8 mouse cellular contexts compared by ENCODE assay signal in genomic region chr3:132084018-132084417, GRCm38 (mm10). TPM values are rescaled to one million over a fixed set of nuclear protein-coding genes. Genes with fewer than 3 reads are reported as not detected.
A peak's percentile ranks its signal among the peaks of the same experiment; 100 is the strongest.
DNase-seq lines count a peak whose midpoint lies in the region; ATAC-seq and TF ChIP-seq lines count a peak whose summit lies in the region.

No protein-coding gene starts in this region.

- H3K36me3 ChIP-seq in heart, adult 2 months (ENCODE audit: control insufficient read depth, insufficient read depth, low read length): no peaks in the 10 kb centered on the region
- H3K36me3 ChIP-seq in embryonic facial prominence, embryonic 15.5 days: no peaks in the 10 kb centered on the region
- no peaks in the 10 kb centered on the region for H3K36me3 ChIP-seq in heart, embryonic 16.5 days (ENCODE audit: control insufficient read depth, insufficient read depth)
- no peaks in the 10 kb centered on the region for H3K36me3 ChIP-seq in liver, adult 2 months (ENCODE audit: control insufficient read depth, insufficient read depth, low read length)
- no peaks in the 10 kb centered on the region for H3K36me3 ChIP-seq in midbrain, embryonic 16.5 days (ENCODE audit: control insufficient read depth, insufficient read depth, low read length)

- 8% methylated on average over 13 of the region's 13 CpGs for WGBS in heart, adult 2 months
- WGBS in embryonic facial prominence, embryonic 15.5 days: 5% methylated on average over 13 of the region's 13 CpGs
- 7% methylated on average over 13 of the region's 13 CpGs for WGBS in heart, embryonic 16.5 days
- WGBS in liver, adult 2 months: 3% methylated on average over 13 of the region's 13 CpGs
- WGBS in midbrain, embryonic 16.5 days: 3% methylated on average over 13 of the region's 13 CpGs

- no peak overlapping the region for H3K9ac ChIP-seq in heart, adult 2 months (ENCODE audit: low read depth, low read length)
- no peak overlapping the region for H3K9ac ChIP-seq in embryonic facial prominence, embryonic 15.5 days
- peak overlapping the region; percentile 42; the same call in 1 of the 2 replicates for H3K9ac ChIP-seq in heart, embryonic 16.5 days (ENCODE audit: low read length)
- H3K9ac ChIP-seq in liver, adult 2 months (ENCODE audit: low read depth, low read length): no peak overlapping the region
- H3K9ac ChIP-seq in midbrain, embryonic 16.5 days (ENCODE audit: low read depth, low read length): no peak overlapping the region

- DNase-seq in heart, adult 2 months: peak; percentile 26 to 34
- no peak for DNase-seq in heart, adult 8-10 months (ENCODE audit: low spot score)
- peak; percentile 84 to 93 for DNase-seq in kidney, postnatal 25 days
- peak; percentile 88 for DNase-seq in liver, adult 2 months (ENCODE audit: extremely low read depth, low read depth, low spot score)
- DNase-seq in thymus, postnatal 0 days (ENCODE audit: low spot score): no peak

- peak; percentile 45 for TF ChIP-seq CTCF in heart, adult 2 months (IDR thresholded peaks at IDR 0.05)
- peak; percentile 84 for TF ChIP-seq CTCF in liver, adult 2 months (IDR thresholded peaks at IDR 0.05; ENCODE audit: low read depth, low read length)

- H3K27me3 ChIP-seq in heart, adult 2 months (ENCODE audit: control insufficient read depth, insufficient read depth, low read length): peaks cover 5% of the 10 kb centered on the region; the same call in 1 of the 2 replicates
- H3K27me3 ChIP-seq in embryonic facial prominence, embryonic 15.5 days: peaks cover 15% of the 10 kb centered on the region
- peaks cover 22% of the 10 kb centered on the region for H3K27me3 ChIP-seq in heart, embryonic 16.5 days (ENCODE audit: control insufficient read depth, insufficient read depth, low read length)
- peaks cover 7% of the 10 kb centered on the region; the same call in 1 of the 2 replicates for H3K27me3 ChIP-seq in liver, adult 2 months (ENCODE audit: control insufficient read depth, insufficient read depth, low read length)
- H3K27me3 ChIP-seq in midbrain, embryonic 16.5 days (ENCODE audit: control insufficient read depth, insufficient read depth, low read depth, low read length): peaks cover 5% of the 10 kb centered on the region; the same call in 1 of the 2 replicates

- no peaks in the 10 kb centered on the region for H3K9me3 ChIP-seq in embryonic facial prominence, embryonic 15.5 days (replicated peaks)
- no peaks in the 10 kb centered on the region for H3K9me3 ChIP-seq in heart, embryonic 16.5 days (replicated peaks; ENCODE audit: control insufficient read depth, low read length)
- no peaks in the 10 kb centered on the region for H3K9me3 ChIP-seq in midbrain, embryonic 16.5 days (replicated peaks; ENCODE audit: control insufficient read depth, low read length, poor library complexity, severe bottlenecking)

- H3K4me1 ChIP-seq in heart, adult 2 months (ENCODE audit: control insufficient read depth, insufficient read depth, low read length): no peaks in the 10 kb centered on the region
- H3K4me1 ChIP-seq in embryonic facial prominence, embryonic 15.5 days: peaks cover 25% of the 10 kb centered on the region
- H3K4me1 ChIP-seq in heart, embryonic 16.5 days (ENCODE audit: control insufficient read depth, insufficient read depth, low read length): peaks cover 14% of the 10 kb centered on the region
- H3K4me1 ChIP-seq in liver, adult 2 months (ENCODE audit: control insufficient read depth, insufficient read depth, low read length): 0 out of 2 replicates have a peak, but pooled peaks cover 2% of the 10 kb centered on the region
- peaks cover 16% of the 10 kb centered on the region for H3K4me1 ChIP-seq in midbrain, embryonic 16.5 days (ENCODE audit: control insufficient read depth, insufficient read depth, low read length)

- no peaks in the 10 kb centered on the region for H3K79me2 ChIP-seq in heart, adult 2 months (replicated peaks; ENCODE audit: control insufficient read depth, insufficient read depth, low read length)
- no peaks in the 10 kb centered on the region for H3K79me2 ChIP-seq in liver, adult 2 months (ENCODE audit: control insufficient read depth, insufficient read depth, low read length)

- TF ChIP-seq POLR2A in heart, adult 2 months (IDR thresholded peaks at IDR 0.05; ENCODE audit: insufficient read depth, low read depth, low read length): no peak
- no peak for TF ChIP-seq POLR2A in liver, adult 2 months (IDR thresholded peaks at IDR 0.05; ENCODE audit: extremely low read depth, insufficient read depth, low read length)

- intact Hi-C loops in heart, adult 2 months (cut with DNase I): no loop called here

- H3K4me3 ChIP-seq in heart, adult 2 months: no peak overlapping the region
- peak overlapping the region; percentile 53 for H3K4me3 ChIP-seq in embryonic facial prominence, embryonic 15.5 days (replicated peaks)
- H3K4me3 ChIP-seq in heart, embryonic 16.5 days (ENCODE audit: low read length): peak overlapping the region; percentile 49
- H3K4me3 ChIP-seq in liver, adult 2 months (ENCODE audit: insufficient read depth, low read depth, low read length): no peak overlapping the region
- H3K4me3 ChIP-seq in midbrain, embryonic 16.5 days (ENCODE audit: low read depth, low read length): peak overlapping the region; percentile 47; the same call in 1 of the 2 replicates

- peak; percentile 79 for ATAC-seq in embryonic facial prominence, embryonic 15.5 days (ENCODE audit: insufficient number of reproducible peaks, low FRiP score, low TSS enrichment, low read depth)
- peak; percentile 49; the same call in 1 of the 2 replicates for ATAC-seq in heart, embryonic 16.5 days (replicated peaks; ENCODE audit: extremely low read depth, insufficient read depth, low FRiP score)
- ATAC-seq in midbrain, embryonic 16.5 days: peak; percentile 79

- TF ChIP-seq EP300 in heart, adult 2 months (IDR thresholded peaks at IDR 0.05; ENCODE audit: insufficient read depth, low read depth, low read length): no peak

- peak overlapping the region; percentile 88 for H3K4me2 ChIP-seq in embryonic facial prominence, embryonic 15.5 days (replicated peaks)
- peak overlapping the region; percentile 79 for H3K4me2 ChIP-seq in heart, embryonic 16.5 days (ENCODE audit: low read depth, low read length)
- H3K4me2 ChIP-seq in midbrain, embryonic 16.5 days (ENCODE audit: low read length): peak overlapping the region; percentile 96

- H3K27ac ChIP-seq in heart, adult 2 months: no peak overlapping the region
- peak overlapping the region; percentile 68; the same call in 1 of the 2 replicates for H3K27ac ChIP-seq in embryonic facial prominence, embryonic 15.5 days (replicated peaks)
- no peak overlapping the region for H3K27ac ChIP-seq in heart, embryonic 16.5 days (ENCODE audit: low read length)
- no peak overlapping the region for H3K27ac ChIP-seq in liver, adult 2 months (replicated peaks; ENCODE audit: insufficient read depth, low read depth, low read length)
- H3K27ac ChIP-seq in midbrain, embryonic 16.5 days (ENCODE audit: low read length): no peak overlapping the region

RNA-seq across cellular contexts. Expression of gene Dkk2, which starts 1.1 kb away (rescaled TPM):
- under 1 TPM; 0.16 to 0.18 TPM for total RNA-seq in heart, adult 2 months (2021)
- 0.12 TPM in 2 replicates for polyA plus RNA-seq in heart, adult 2 months (2012; rRNA removed)
- under 1 TPM in 3 of 4 experiments, not detected in 1; 0.09 to 0.16 (median 0.14) TPM for total RNA-seq in heart, adult 8-10 months (2022)
- 35.2 and 36.0 TPM in 2 replicates for polyA plus RNA-seq in embryonic facial prominence, embryonic 15.5 days (2015; fragmentation: Nextera tagmentation; extraction: Ambion mirVana)
- polyA plus RNA-seq in heart, embryonic 16.5 days (2015; fragmentation: Nextera tagmentation; extraction: Ambion mirVana): 1.8 TPM in 2 replicates
- total RNA-seq in liver, adult 2 months (2014; rRNA removed): 0.09 TPM in 1 of 2 replicates, not detected in the other
- 0.02 TPM in 2 replicates for polyA plus RNA-seq in liver, adult 2 months (2012; rRNA removed)
- 1.6 TPM in 2 replicates for polyA plus RNA-seq in midbrain, embryonic 16.5 days (2015; fragmentation: Nextera tagmentation; extraction: Ambion mirVana)
- 0.50 and 0.77 TPM in 2 replicates for polyA plus RNA-seq in thymus, postnatal 0 days (2015; fragmentation: Nextera tagmentation; extraction: Ambion mirVana)

Comparison
In these comparisons a context has a peak if more than half of its experiments do, and no peak if none do; other contexts are left out.
1. DNase-seq: peak in heart, adult 2 months (2 of 2), kidney, postnatal 25 days (2 of 2) and liver, adult 2 months (single experiment); none in heart, adult 8-10 months (single experiment) and thymus, postnatal 0 days (single experiment).
2. H3K4me3 ChIP-seq: peak in embryonic facial prominence, embryonic 15.5 days (single experiment), heart, embryonic 16.5 days (single experiment) and midbrain, embryonic 16.5 days (single experiment); none in heart, adult 2 months (single experiment) and liver, adult 2 months (single experiment).
3. RNA of gene Dkk2, which starts 1.1 kb away (polyA plus RNA-seq): 35.2 to 36.0 TPM in embryonic facial prominence, embryonic 15.5 days; 1.8 TPM in heart, embryonic 16.5 days, 1.6 TPM in midbrain, embryonic 16.5 days, 0.50 to 0.77 TPM in thymus, postnatal 0 days, 0.12 TPM in heart, adult 2 months and 0.02 TPM in liver, adult 2 months; every median in the first group is over 10 times any median in the second.
4. Peak in every context shown above with its lines, with median percentiles within 50 percentile points of each other: ATAC-seq and H3K4me2 ChIP-seq.